Mouse (Mus musculus) liver, postnatal 0 days (tissue): Measurements from ENCODE around the gene Gm13420. TPM values are rescaled to one million over a fixed set of nuclear protein-coding genes. Genes with fewer than 3 reads are reported as not detected.
"Not testable (repeated sequence)": the region's sequence is repeated elsewhere in the genome, so short reads cannot be mapped to it uniquely, and the experiment has no call there.

Experiments
- ATAC-seq: fragments of 200-750 bp; cut with Nextera tagmentation; 2 replicates; pipeline ENCODE4 v1.8.0; 2017; ENCODE audit warnings: mild to moderate bottlenecking, moderate library complexity
- DNase-seq: peaks from one replicate; pipeline ENCODE4 v3.0.0-alpha.2; 2016
- H3K27ac ChIP-seq: fragments of 300-500 bp; sonication (generic); 2 replicates; pipeline ENCODE4 v1.5.1; 2014; ENCODE audit warnings: antibody characterized with exemption, moderate library complexity, mild to moderate bottlenecking, low read depth
- H3K27me3 ChIP-seq: fragments of 300-500 bp; sonication (generic); 2 replicates; pipeline ENCODE4 v1.6.1; 2014; ENCODE audit warnings: low read length, control low read depth, mixed read lengths; ENCODE audit not compliant: insufficient read depth
- H3K36me3 ChIP-seq: fragments of 300-500 bp; sonication (generic); replicated peaks from 2 replicates; pipeline ENCODE4 v1.6.1; 2014; ENCODE audit warnings: mild to moderate bottlenecking, control low read depth, low read length, moderate library complexity, mixed read lengths; ENCODE audit not compliant: insufficient read depth
- H3K4me1 ChIP-seq: fragments of 300-500 bp; sonication (generic); 2 replicates; pipeline ENCODE4 v1.6.1; 2014; ENCODE audit warnings: antibody characterized with exemption, mild to moderate bottlenecking, control low read depth; ENCODE audit not compliant: insufficient read depth
- H3K4me2 ChIP-seq: fragments of 300-500 bp; sonication (generic); 2 replicates; pipeline ENCODE4 v1.6.1; 2014; ENCODE audit warnings: low read depth, mild to moderate bottlenecking, low read length, moderate library complexity, mixed read lengths
- H3K4me3 ChIP-seq: fragments of 300-500 bp; sonication (generic); 2 replicates; pipeline ENCODE4 v1.5.1; 2014; ENCODE audit warnings: low read depth, low read length
- H3K9ac ChIP-seq: fragments of 300-500 bp; sonication (generic); replicated peaks from 2 replicates; pipeline ENCODE4 v1.6.1; 2014; ENCODE audit warnings: mild to moderate bottlenecking, moderate library complexity
- H3K9me3 ChIP-seq: fragments of 300-500 bp; sonication (generic); 2 replicates; pipeline ENCODE4 v1.6.1; 2016; ENCODE audit warnings: mild to moderate bottlenecking, control low read depth, low read length, mixed read lengths
- CTCF ChIP-seq: sonication (generic); IDR thresholded peaks from 2 replicates; pipeline ENCODE4 v1.5.1; 2016; ENCODE audit warnings: antibody characterized with exemption, low read depth
- EP300 ChIP-seq: IDR thresholded peaks from 2 replicates; pipeline ENCODE4 v1.6.1; 2016; ENCODE audit warnings: antibody characterized with exemption, low read depth, mild to moderate bottlenecking
- WGBS: fragments of 180-500 bp; shearing (Covaris S2); extraction: QIAGEN DNeasy Blood & Tissue Kit; methylation state at CpG from one replicate; pipeline ENCODE4 v1.1.7; 2014; ENCODE audit not compliant: insufficient replicate concordance; 5-methylcytosine and 5-hydroxymethylcytosine counted together
- polyA plus RNA-seq: library from polyadenylated mRNA; unstranded; fragments of >200 nt; fragmentation: Nextera tagmentation; extraction: Ambion mirVana; gene quantifications from 2 replicates; pipeline ENCODE4 v1.2.1, GENCODE M21; 2015

The Gm13420 gene
- 0.13 and 0.19 TPM in 2 replicates for polyA plus RNA-seq

DNA sequence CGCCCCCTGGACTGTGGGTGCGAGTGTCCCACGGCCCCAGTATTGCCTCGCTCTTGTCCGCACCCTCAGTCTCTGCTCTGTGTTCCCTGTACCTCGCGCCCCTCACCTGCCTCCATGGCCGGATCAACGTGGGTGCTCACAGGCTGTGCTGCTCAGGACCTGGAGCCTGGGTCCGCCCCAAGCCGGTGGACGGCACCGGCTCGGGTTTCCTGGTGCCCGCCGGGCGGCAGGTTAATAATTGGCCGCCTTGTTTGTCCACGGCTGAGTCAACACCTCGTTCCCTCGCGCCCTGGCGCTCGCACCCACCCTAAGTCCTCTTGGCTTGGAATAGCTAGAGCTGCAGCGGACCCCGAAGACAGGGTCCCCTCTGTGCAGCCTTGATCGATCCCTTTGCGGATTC lies at the start of gene Gm13420:
TSS of gene Gm13420 (minus strand) at position 189 of the 400 bp plus-strand sequence.
- H3K4me3 ChIP-seq, result peak within 1 kb of the TSS; percentile 29
- peak within 1 kb of the TSS; percentile 16; the same call in 1 of the 2 replicates for H3K9ac ChIP-seq
- TF ChIP-seq CTCF, result no peak
- TF ChIP-seq EP300, result no peak
- DNase-seq (peak; percentile 63), ATAC-seq (peak; percentile 83)
- no peaks in the 10 kb centered on the region for H3K9me3 ChIP-seq
- peak within 1 kb of the TSS; percentile 70 for H3K4me2 ChIP-seq
- no peaks in the 10 kb centered on the region for H3K36me3 ChIP-seq
- no peaks in the 10 kb centered on the region; the same call in 1 of the 2 replicates for H3K4me1 ChIP-seq
- 10% methylated on average over 28 of the region's 28 CpGs for WGBS
- H3K27ac ChIP-seq, result no peak within 1 kb of the TSS
- H3K27me3 ChIP-seq, result peaks cover 41% of the 10 kb centered on the region

DNA sequence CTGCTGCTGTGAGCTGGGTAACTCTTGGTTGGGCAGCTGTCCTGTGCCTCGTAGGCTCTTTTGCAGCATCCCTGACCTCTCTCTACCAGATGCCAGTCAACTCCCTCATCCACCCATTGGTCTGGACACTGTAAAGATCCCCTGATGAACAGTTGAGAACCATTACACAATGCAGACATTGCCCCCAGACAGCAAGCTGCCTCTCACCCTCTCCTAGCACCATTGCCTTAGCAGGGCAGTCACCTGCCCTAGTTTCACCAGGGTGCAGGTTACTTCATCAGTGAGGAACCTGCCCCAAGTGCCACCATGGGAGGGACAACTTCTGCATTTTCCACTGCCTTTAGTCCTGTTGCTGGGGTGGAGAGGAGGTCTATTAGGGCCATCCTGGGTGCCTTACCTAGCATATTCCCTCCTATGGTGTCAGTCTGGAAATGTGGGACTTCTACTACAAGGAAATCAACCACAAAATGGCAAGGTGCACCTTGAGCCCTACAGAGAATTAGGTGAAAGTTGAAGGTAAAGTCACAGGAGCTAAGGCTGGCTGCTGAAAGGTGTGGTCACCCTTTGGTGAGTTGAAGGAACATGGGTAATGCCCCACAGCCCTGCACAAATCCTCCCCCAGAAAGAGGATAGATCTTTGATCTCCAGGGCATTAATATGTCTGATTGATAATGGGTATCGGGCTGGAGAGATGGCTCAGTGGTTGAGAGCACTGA lies 41.4 kb upstream of the Gm13420 start:
- H3K4me2 ChIP-seq, result no peak overlapping the region
- no peaks in the 10 kb centered on the region for H3K9me3 ChIP-seq
- no peaks in the 10 kb centered on the region for H3K27me3 ChIP-seq
- H3K4me1 ChIP-seq, result peaks cover 5% of the 10 kb centered on the region; the same call in 1 of the 2 replicates
- no peak for TF ChIP-seq CTCF
- no peak for TF ChIP-seq EP300
- no peak overlapping the region for H3K9ac ChIP-seq
- H3K27ac ChIP-seq, result peak overlapping the region; percentile 51; the same call in 1 of the 2 replicates
- peaks cover 5% of the 10 kb centered on the region for H3K36me3 ChIP-seq
- WGBS, result 84% methylated on average over 2 of the region's 2 CpGs
- ATAC-seq (peak; percentile 22; the same call in 1 of the 2 replicates), DNase-seq (no peak)
- no peak overlapping the region for H3K4me3 ChIP-seq

DNA sequence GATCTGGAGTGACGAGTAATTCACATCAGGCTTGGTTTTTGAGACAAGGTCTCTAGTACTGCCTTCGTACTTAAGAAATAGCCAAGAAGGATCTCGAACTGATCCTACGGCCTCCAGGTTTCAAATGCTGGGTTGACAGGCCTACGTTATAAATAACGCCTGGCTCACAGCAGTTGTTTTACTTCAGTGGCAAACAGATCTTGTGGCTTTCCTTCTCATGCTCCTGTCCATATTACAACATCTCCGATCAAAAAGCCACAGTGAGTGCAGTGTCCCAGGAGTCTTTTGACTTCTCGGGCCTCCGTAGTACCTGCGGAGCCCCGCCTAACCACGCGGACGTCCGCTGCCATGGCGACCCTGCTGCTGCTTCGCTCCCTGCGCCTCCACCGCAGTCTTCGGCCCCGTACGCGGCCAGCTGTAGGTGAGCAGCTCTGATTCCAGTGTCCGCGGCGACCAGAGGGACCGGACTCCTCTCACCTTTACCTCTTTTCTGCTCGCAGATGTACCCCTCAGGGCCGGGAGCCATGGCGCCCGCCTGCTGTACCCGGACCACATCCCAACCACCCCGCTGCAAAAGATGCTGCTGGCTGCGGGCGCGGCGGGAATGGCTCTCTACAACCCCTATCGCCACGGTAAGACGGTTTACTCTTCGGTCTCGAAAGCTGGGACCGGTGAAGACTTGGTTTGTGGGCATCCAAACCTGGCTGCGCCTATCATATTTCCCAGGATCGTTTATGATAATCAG lies 36.6 kb upstream of the Gm13420 start, which contains the start of gene Trub2:
TSS of gene Trub2 (minus strand) at position 566 of the 745 bp plus-strand sequence.
- Histone ChIP-seq H3K9ac (peak within 1 kb of the TSS; percentile 74), H3K27ac (peak within 1 kb of the TSS; percentile 88), H3K36me3 (peaks cover 19% of the 10 kb centered on the region), H3K4me3 (peak within 1 kb of the TSS; percentile 81), H3K4me2 (peak within 1 kb of the TSS; percentile 98), H3K27me3 (no peaks in the 10 kb centered on the region), H3K4me1 (peaks cover 10% of the 10 kb centered on the region), H3K9me3 (no peaks in the 10 kb centered on the region)
- DNase-seq (peak; percentile 89), ATAC-seq (peak; percentile 94)
- TF ChIP-seq CTCF (no peak), EP300 (no peak)
- under 1% methylated on average over 45 of the region's 45 CpGs for WGBS

DNA sequence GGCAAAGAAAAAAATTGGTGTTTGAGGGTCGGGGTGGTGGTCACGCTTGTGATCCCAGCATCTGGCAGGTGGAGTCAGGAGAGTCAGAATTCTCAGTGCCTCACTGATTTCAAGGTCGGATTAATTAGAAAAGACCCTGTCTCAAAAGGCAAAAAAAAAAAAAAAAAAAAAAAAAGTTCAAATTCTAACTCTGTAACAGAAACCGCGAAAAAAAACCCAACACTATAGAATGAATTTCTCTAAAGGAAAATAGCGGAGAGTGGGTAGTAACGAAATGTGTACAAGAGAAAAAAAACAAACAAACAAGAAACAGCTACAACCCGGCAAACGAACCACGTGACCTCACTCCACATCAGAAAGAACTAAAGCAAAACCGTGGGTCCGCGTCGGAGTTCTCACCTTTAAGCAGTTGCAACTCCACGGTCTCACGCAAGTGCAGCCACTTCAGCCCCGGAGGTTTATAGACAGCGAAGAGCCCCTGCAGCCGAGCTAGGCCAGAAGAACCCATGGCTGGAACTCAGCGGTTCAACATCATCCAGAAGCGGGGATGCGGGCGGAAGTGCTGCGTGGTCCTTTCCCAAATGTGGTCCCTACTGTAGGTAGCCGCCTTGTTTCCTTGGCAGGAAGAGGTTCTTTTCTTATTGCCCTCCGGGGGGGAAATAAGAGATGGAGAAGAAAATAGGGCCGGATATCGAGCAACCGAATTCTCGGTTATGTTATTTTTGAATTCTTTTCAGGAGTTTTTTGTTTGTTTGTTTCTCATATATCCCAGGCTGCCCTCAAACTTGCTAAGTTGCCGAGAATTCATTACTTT lies 35.8 kb upstream of the Gm13420 start, which contains the start of gene Coq4:
TSS of gene Coq4 (plus strand) at position 390 of the 814 bp plus-strand sequence.
- Histone ChIP-seq H3K27ac (peak within 1 kb of the TSS; percentile 88), H3K27me3 (no peaks in the 10 kb centered on the region), H3K4me1 (peaks cover 10% of the 10 kb centered on the region), H3K9me3 (no peaks in the 10 kb centered on the region), H3K9ac (peak within 1 kb of the TSS; percentile 74), H3K36me3 (peaks cover 26% of the 10 kb centered on the region), H3K4me3 (peak within 1 kb of the TSS; percentile 81), H3K4me2 (peak within 1 kb of the TSS; percentile 98)
- DNase-seq (peak; percentile 90), ATAC-seq (peak; percentile 93)
- 1% methylated on average over 31 of the region's 31 CpGs for WGBS
- TF ChIP-seq CTCF (no peak), EP300 (peak; percentile 67)

DNA sequence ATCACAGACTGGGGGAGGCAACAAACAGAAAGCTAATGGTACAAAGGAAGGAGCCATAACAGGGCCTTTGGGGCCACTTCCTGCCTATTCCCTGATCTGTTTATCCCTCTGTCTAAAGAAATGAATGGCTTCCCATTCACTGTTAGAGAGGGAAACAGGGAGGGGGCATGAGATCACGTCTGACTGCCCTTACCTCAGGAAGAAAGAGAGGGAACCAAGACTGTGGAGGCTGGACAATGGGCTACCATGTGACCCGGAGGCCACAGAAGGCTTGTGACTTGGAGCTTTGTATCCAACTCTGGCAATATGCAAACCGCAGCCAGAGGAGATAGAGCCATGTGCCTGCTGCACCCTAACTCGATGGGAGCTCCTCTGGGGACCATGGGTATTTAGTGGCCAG lies 32.8 kb upstream of the Gm13420 start:
- no peak for ATAC-seq
- H3K36me3 ChIP-seq, result peaks cover 50% of the 10 kb centered on the region
- H3K4me3 ChIP-seq, result no peak overlapping the region
- H3K4me2 ChIP-seq, result no peak overlapping the region
- H3K27ac ChIP-seq, result no peak overlapping the region
- WGBS, result 58% methylated on average over 4 of the region's 4 CpGs
- H3K9ac ChIP-seq, result no peak overlapping the region
- TF ChIP-seq CTCF, result no peak
- no peak for TF ChIP-seq EP300
- no peaks in the 10 kb centered on the region for H3K9me3 ChIP-seq
- peaks cover 10% of the 10 kb centered on the region for H3K4me1 ChIP-seq
- no peak for DNase-seq
- no peaks in the 10 kb centered on the region for H3K27me3 ChIP-seq

DNA sequence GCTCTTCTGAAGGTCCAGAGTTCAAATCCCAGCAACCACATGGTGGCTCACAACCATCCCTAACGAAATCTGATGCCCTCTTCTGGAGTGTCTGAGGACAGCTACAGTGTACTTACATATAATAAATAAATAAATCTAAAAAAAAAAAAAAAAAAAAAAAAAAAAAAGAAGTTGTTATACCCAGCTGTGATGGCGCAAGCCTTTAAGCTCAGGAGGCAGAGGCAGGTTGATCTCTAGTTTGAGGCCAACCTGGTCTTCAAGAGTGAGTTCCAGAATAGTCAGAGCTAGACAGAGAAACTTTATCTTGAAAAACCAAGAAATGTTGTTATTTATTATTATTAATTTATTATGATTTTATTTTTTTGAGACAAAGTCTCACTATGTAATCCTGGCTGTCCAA lies 29.8 kb upstream of the Gm13420 start:
- not testable (repeated sequence) for H3K4me3 ChIP-seq, ATAC-seq, H3K27ac ChIP-seq, H3K4me2 ChIP-seq, H3K4me1 ChIP-seq, H3K27me3 ChIP-seq, H3K9me3 ChIP-seq, H3K9ac ChIP-seq, DNase-seq
- 94% methylated on average over 2 of the region's 2 CpGs for WGBS
- H3K36me3 ChIP-seq, result peaks cover 69% of the 10 kb centered on the region
